Mouse (Mus musculus) stomach, postnatal 0 days (tissue): ENCODE measurements around the gene Enpp6. TPM values are rescaled to one million over a fixed set of nuclear protein-coding genes. Genes with fewer than 3 reads are reported as not detected.

Source experiments
- ATAC-seq: fragments of 200-750 bp; cut with Nextera tagmentation; 2 replicates; pipeline ENCODE4 v1.8.0; 2017; ENCODE audit not compliant: low FRiP score, low TSS enrichment
- DNase-seq: peaks from one replicate; pipeline ENCODE4 v3.0.0-alpha.2; 2016; ENCODE audit warnings: low spot score
- H3K27ac ChIP-seq: fragments of 300-500 bp; sonication (generic); replicated peaks from 2 replicates; pipeline ENCODE4 v1.5.1; 2014; ENCODE audit warnings: mild to moderate bottlenecking, control low read depth
- H3K27me3 ChIP-seq: fragments of 300-500 bp; sonication (generic); 2 replicates; pipeline ENCODE4 v1.6.1; 2014; ENCODE audit warnings: low read length; ENCODE audit not compliant: control insufficient read depth, insufficient read depth
- H3K36me3 ChIP-seq: fragments of 300-500 bp; sonication (generic); 2 replicates; pipeline ENCODE4 v1.6.1; 2014; ENCODE audit warnings: low read length, mixed read lengths; ENCODE audit not compliant: control insufficient read depth, insufficient read depth
- H3K4me1 ChIP-seq: fragments of 300-500 bp; sonication (generic); replicated peaks from 2 replicates; pipeline ENCODE4 v1.6.1; 2014; ENCODE audit warnings: antibody characterized with exemption; ENCODE audit not compliant: control insufficient read depth, insufficient read depth
- H3K4me2 ChIP-seq: fragments of 300-500 bp; sonication (generic); replicated peaks from 2 replicates; pipeline ENCODE4 v1.6.1; 2014; ENCODE audit warnings: low read depth, mild to moderate bottlenecking, control low read depth, moderate library complexity
- H3K4me3 ChIP-seq: fragments of 300-500 bp; sonication (generic); 2 replicates; pipeline ENCODE4 v1.5.1; 2014; ENCODE audit warnings: low read depth, low read length, control low read depth
- H3K9ac ChIP-seq: fragments of 300-500 bp; sonication (generic); 2 replicates; pipeline ENCODE4 v1.6.1; 2014; ENCODE audit warnings: mild to moderate bottlenecking, low read length, control low read depth, mixed read lengths
- H3K9me3 ChIP-seq: fragments of 300-500 bp; sonication (generic); 2 replicates; pipeline ENCODE4 v1.6.1; 2016; ENCODE audit warnings: low read length; ENCODE audit not compliant: control insufficient read depth
- CTCF ChIP-seq: IDR thresholded peaks from 2 replicates; pipeline ENCODE4 v1.5.1; 2016; ENCODE audit warnings: antibody characterized with exemption, low read depth, mild to moderate bottlenecking, moderate library complexity
- EP300 ChIP-seq: optimal IDR thresholded peaks from 2 replicates; pipeline ENCODE3; 2016; ENCODE audit warnings: antibody characterized with exemption
- WGBS: fragments of 180-500 bp; shearing (Covaris S2); extraction: QIAGEN DNeasy Blood & Tissue Kit; methylation state at CpG from one replicate; pipeline ENCODE4 v1.1.7; 2014; 5-methylcytosine and 5-hydroxymethylcytosine counted together
- polyA plus RNA-seq: library from polyadenylated mRNA; unstranded; fragments of >200 nt; fragmentation: Nextera tagmentation; extraction: Ambion mirVana; gene quantifications from 2 replicates; pipeline ENCODE4 v1.2.1, GENCODE M21; 2015

Enpp6 gene
- polyA plus RNA-seq, 1 experiment from 2014 or later: 0.16 TPM

GRCm38 (mm10) chr8:46963619-46964145 lies 23.0 kb upstream of the Enpp6 start:
- Histone ChIP-seq H3K4me1 (no peaks in the 10 kb centered on the region), H3K36me3 (no peaks in the 10 kb centered on the region), H3K9ac (no peak overlapping the region), H3K9me3 (no peaks in the 10 kb centered on the region), H3K27me3 (no peaks in the 10 kb centered on the region), H3K4me3 (no peak overlapping the region), H3K4me2 (no peak overlapping the region), H3K27ac (no peak overlapping the region)
- DNase-seq: no peak
- TF ChIP-seq EP300 (no peak), CTCF (no peak)
- 54% methylated on average over 8 of the region's 8 CpGs for WGBS
- ATAC-seq: no peak

GRCm38 (mm10) chr8:46965812-46966211 lies 20.9 kb upstream of the Enpp6 start:
- Histone ChIP-seq H3K9ac (no peak overlapping the region), H3K36me3 (no peaks in the 10 kb centered on the region), H3K9me3 (no peaks in the 10 kb centered on the region), H3K4me2 (no peak overlapping the region), H3K27ac (no peak overlapping the region), H3K4me3 (no peak overlapping the region), H3K27me3 (no peaks in the 10 kb centered on the region), H3K4me1 (no peaks in the 10 kb centered on the region)
- DNase-seq: no peak
- TF ChIP-seq CTCF (no peak), EP300 (no peak)
- ATAC-seq: no peak
- 69% methylated on average over 12 of the region's 14 CpGs for WGBS

GRCm38 (mm10) chr8:46968721-46969120 lies 18.0 kb upstream of the Enpp6 start:
- Histone ChIP-seq H3K4me3 (no peak overlapping the region), H3K9me3 (no peaks in the 10 kb centered on the region), H3K4me2 (no peak overlapping the region), H3K4me1 (no peaks in the 10 kb centered on the region), H3K36me3 (no peaks in the 10 kb centered on the region), H3K9ac (no peak overlapping the region), H3K27ac (no peak overlapping the region), H3K27me3 (no peaks in the 10 kb centered on the region)
- no peak for TF ChIP-seq CTCF
- TF ChIP-seq EP300: no peak
- ATAC-seq (no peak), DNase-seq (no peak)
- 93% methylated on average over 3 of the region's 3 CpGs for WGBS

- H3K4me1 ChIP-seq: no peaks in the 10 kb centered on the region
- ATAC-seq: no peak
- DNase-seq: no peak
- H3K27ac ChIP-seq: no peak overlapping the region
- no peaks in the 10 kb centered on the region for H3K36me3 ChIP-seq
- H3K9me3 ChIP-seq: no peaks in the 10 kb centered on the region
- no peaks in the 10 kb centered on the region for H3K27me3 ChIP-seq
- no peak overlapping the region for H3K4me2 ChIP-seq
- peak; percentile 66 for TF ChIP-seq CTCF
- no peak for TF ChIP-seq EP300
- H3K9ac ChIP-seq: no peak overlapping the region
- 64% methylated on average over 2 of the region's 2 CpGs for WGBS
- no peak overlapping the region for H3K4me3 ChIP-seq
Observed at GRCm38 (mm10) chr8:46969386-46969785, 17.3 kb upstream of the Enpp6 start.

GRCm38 (mm10) chr8:46977376-46977775 lies 9.3 kb upstream of the Enpp6 start:
- Histone ChIP-seq H3K4me1 (no peaks in the 10 kb centered on the region), H3K27ac (no peak overlapping the region), H3K36me3 (no peaks in the 10 kb centered on the region), H3K27me3 (no peaks in the 10 kb centered on the region), H3K4me2 (no peak overlapping the region), H3K4me3 (no peak overlapping the region), H3K9ac (no peak overlapping the region), H3K9me3 (no peaks in the 10 kb centered on the region)
- WGBS: 64% methylated on average over 4 of the region's 4 CpGs
- TF ChIP-seq EP300 (no peak), CTCF (no peak)
- ATAC-seq: no peak
- no peak for DNase-seq

GRCm38 (mm10) chr8:46982166-46982565 lies 4.5 kb upstream of the Enpp6 start:
- H3K27me3 ChIP-seq: no peaks in the 10 kb centered on the region
- no peak for DNase-seq
- H3K4me3 ChIP-seq: no peak overlapping the region
- ATAC-seq: no peak
- H3K27ac ChIP-seq: no peak overlapping the region
- 75% methylated on average over 6 of the region's 6 CpGs for WGBS
- no peaks in the 10 kb centered on the region for H3K36me3 ChIP-seq
- H3K4me2 ChIP-seq: no peak overlapping the region
- TF ChIP-seq CTCF (no peak), EP300 (no peak)
- no peaks in the 10 kb centered on the region for H3K4me1 ChIP-seq
- H3K9ac ChIP-seq: no peak overlapping the region
- no peaks in the 10 kb centered on the region for H3K9me3 ChIP-seq
